Mouse (Mus musculus): ENCODE data around the gene Mylk. TPM values are rescaled to one million over a fixed set of nuclear protein-coding genes. Genes with fewer than 3 reads are reported as not detected.

Mylk gene
- polyA plus RNA-seq, 1 experiment from 2014 or later, result 5.7 TPM

GRCm38 (mm10) chr16:34880815-34881214, 135.8 kb downstream of the Mylk start:
- Histone ChIP-seq H3K4me2 (ENCODE audit: low read length) (no peak overlapping the region), H3K4me3 (ENCODE audit: low read depth, low read length) (no peak overlapping the region), H3K9me3 (replicated peaks; ENCODE audit: control insufficient read depth, low read length, poor library complexity, severe bottlenecking) (no peaks in the 10 kb centered on the region), H3K36me3 (ENCODE audit: control insufficient read depth, insufficient read depth, low read length) (no peaks in the 10 kb centered on the region), H3K4me1 (ENCODE audit: control insufficient read depth, insufficient read depth, low read length) (no peaks in the 10 kb centered on the region), H3K27ac (ENCODE audit: low read length) (no peak overlapping the region), H3K27me3 (ENCODE audit: control insufficient read depth, insufficient read depth, low read depth, low read length) (no peaks in the 10 kb centered on the region), H3K9ac (ENCODE audit: low read depth, low read length) (no peak overlapping the region)
- 79% methylated on average over 4 of the region's 4 CpGs for WGBS
- no peak for ATAC-seq

- H3K4me1 ChIP-seq (ENCODE audit: control insufficient read depth, insufficient read depth, low read length), result no peaks in the 10 kb centered on the region
- no peak overlapping the region for H3K9ac ChIP-seq (ENCODE audit: low read depth, low read length)
- H3K36me3 ChIP-seq (ENCODE audit: control insufficient read depth, insufficient read depth, low read length), result no peaks in the 10 kb centered on the region
- no peak overlapping the region for H3K4me2 ChIP-seq (ENCODE audit: low read length)
- no peaks in the 10 kb centered on the region for H3K9me3 ChIP-seq (replicated peaks; ENCODE audit: control insufficient read depth, low read length, poor library complexity, severe bottlenecking)
- no peak overlapping the region for H3K4me3 ChIP-seq (ENCODE audit: low read depth, low read length)
- no peak for ATAC-seq
- WGBS, result 100% methylated on average over 1 of the region's 1 CpGs
- H3K27ac ChIP-seq (ENCODE audit: low read length), result no peak overlapping the region
- H3K27me3 ChIP-seq (ENCODE audit: control insufficient read depth, insufficient read depth, low read depth, low read length), result no peaks in the 10 kb centered on the region
Observed at GRCm38 (mm10) chr16:34887037-34887436, 142.0 kb downstream of the Mylk start.

- H3K9ac ChIP-seq (ENCODE audit: low read depth, low read length), result no peak overlapping the region
- H3K4me1 ChIP-seq (ENCODE audit: control insufficient read depth, insufficient read depth, low read length), result no peaks in the 10 kb centered on the region
- no peak overlapping the region for H3K27ac ChIP-seq (ENCODE audit: low read length)
- no peaks in the 10 kb centered on the region for H3K9me3 ChIP-seq (replicated peaks; ENCODE audit: control insufficient read depth, low read length, poor library complexity, severe bottlenecking)
- H3K36me3 ChIP-seq (ENCODE audit: control insufficient read depth, insufficient read depth, low read length), result no peaks in the 10 kb centered on the region
- no peaks in the 10 kb centered on the region for H3K27me3 ChIP-seq (ENCODE audit: control insufficient read depth, insufficient read depth, low read depth, low read length)
- no peak overlapping the region for H3K4me3 ChIP-seq (ENCODE audit: low read depth, low read length)
- ATAC-seq, result no peak
- H3K4me2 ChIP-seq (ENCODE audit: low read length), result no peak overlapping the region
- WGBS, result 94% methylated on average over 3 of the region's 3 CpGs
Observed at GRCm38 (mm10) chr16:34894016-34894415, 149.0 kb downstream of the Mylk start.

- Histone ChIP-seq H3K27me3 (ENCODE audit: control insufficient read depth, insufficient read depth, low read depth, low read length) (no peaks in the 10 kb centered on the region), H3K4me3 (ENCODE audit: low read depth, low read length) (no peak overlapping the region), H3K4me1 (ENCODE audit: control insufficient read depth, insufficient read depth, low read length) (peaks cover 15% of the 10 kb centered on the region), H3K4me2 (ENCODE audit: low read length) (no peak overlapping the region), H3K27ac (ENCODE audit: low read length) (no peak overlapping the region), H3K9ac (ENCODE audit: low read depth, low read length) (no peak overlapping the region), H3K9me3 (replicated peaks; ENCODE audit: control insufficient read depth, low read length, poor library complexity, severe bottlenecking) (no peaks in the 10 kb centered on the region), H3K36me3 (ENCODE audit: control insufficient read depth, insufficient read depth, low read length) (no peaks in the 10 kb centered on the region)
- 95% methylated on average over 10 of the region's 10 CpGs for WGBS
- ATAC-seq, result no peak
Observed at GRCm38 (mm10) chr16:34895916-34896315, 150.9 kb downstream of the Mylk start.

- Histone ChIP-seq H3K9ac (ENCODE audit: low read depth, low read length) (no peak overlapping the region), H3K9me3 (replicated peaks; ENCODE audit: control insufficient read depth, low read length, poor library complexity, severe bottlenecking) (no peaks in the 10 kb centered on the region), H3K27me3 (ENCODE audit: control insufficient read depth, insufficient read depth, low read depth, low read length) (no peaks in the 10 kb centered on the region), H3K27ac (ENCODE audit: low read length) (no peak overlapping the region), H3K4me1 (ENCODE audit: control insufficient read depth, insufficient read depth, low read length) (peaks cover 15% of the 10 kb centered on the region), H3K4me2 (ENCODE audit: low read length) (no peak overlapping the region), H3K36me3 (ENCODE audit: control insufficient read depth, insufficient read depth, low read length) (no peaks in the 10 kb centered on the region), H3K4me3 (ENCODE audit: low read depth, low read length) (no peak overlapping the region)
- no peak for ATAC-seq
- 85% methylated on average over 3 of the region's 3 CpGs for WGBS
Observed at GRCm38 (mm10) chr16:34896996-34897395, 152.0 kb downstream of the Mylk start.

- Histone ChIP-seq H3K27ac (ENCODE audit: low read length) (no peak overlapping the region), H3K9me3 (replicated peaks; ENCODE audit: control insufficient read depth, low read length, poor library complexity, severe bottlenecking) (no peaks in the 10 kb centered on the region), H3K9ac (ENCODE audit: low read depth, low read length) (no peak overlapping the region), H3K4me2 (ENCODE audit: low read length) (no peak overlapping the region), H3K27me3 (ENCODE audit: control insufficient read depth, insufficient read depth, low read depth, low read length) (no peaks in the 10 kb centered on the region), H3K36me3 (ENCODE audit: control insufficient read depth, insufficient read depth, low read length) (no peaks in the 10 kb centered on the region), H3K4me3 (ENCODE audit: low read depth, low read length) (no peak overlapping the region), H3K4me1 (ENCODE audit: control insufficient read depth, insufficient read depth, low read length) (peaks cover 17% of the 10 kb centered on the region)
- WGBS, result 77% methylated on average over 7 of the region's 7 CpGs
- no peak for ATAC-seq
Observed at GRCm38 (mm10) chr16:34898057-34898789, 153.2 kb downstream of the Mylk start.

- no peaks in the 10 kb centered on the region for H3K36me3 ChIP-seq (ENCODE audit: control insufficient read depth, insufficient read depth, low read length)
- H3K9me3 ChIP-seq (replicated peaks; ENCODE audit: control insufficient read depth, low read length, poor library complexity, severe bottlenecking), result no peaks in the 10 kb centered on the region
- H3K27me3 ChIP-seq (ENCODE audit: control insufficient read depth, insufficient read depth, low read depth, low read length), result no peaks in the 10 kb centered on the region
- H3K4me2 ChIP-seq (ENCODE audit: low read length), result no peak overlapping the region
- H3K4me3 ChIP-seq (ENCODE audit: low read depth, low read length), result no peak overlapping the region
- H3K9ac ChIP-seq (ENCODE audit: low read depth, low read length), result peak overlapping the region; percentile 38; the same call in 1 of the 2 replicates
- H3K27ac ChIP-seq (ENCODE audit: low read length), result no peak overlapping the region
- H3K4me1 ChIP-seq (ENCODE audit: control insufficient read depth, insufficient read depth, low read length), result peaks cover 17% of the 10 kb centered on the region
- no peak for ATAC-seq
- WGBS, result 65% methylated on average over 11 of the region's 11 CpGs
Observed at GRCm38 (mm10) chr16:34899071-34899808, 154.2 kb downstream of the Mylk start.

- 0 out of 2 replicates have a peak overlapping the region, but pooled peaks have one; percentile 34 for H3K9ac ChIP-seq (ENCODE audit: low read depth, low read length)
- peak overlapping the region; percentile 17; the same call in 1 of the 2 replicates for H3K27ac ChIP-seq (ENCODE audit: low read length)
- H3K9me3 ChIP-seq (replicated peaks; ENCODE audit: control insufficient read depth, low read length, poor library complexity, severe bottlenecking), result no peaks in the 10 kb centered on the region
- WGBS, result 20% methylated on average over 5 of the region's 5 CpGs
- H3K4me3 ChIP-seq (ENCODE audit: low read depth, low read length), result no peak overlapping the region
- H3K4me2 ChIP-seq (ENCODE audit: low read length), result no peak overlapping the region
- H3K36me3 ChIP-seq (ENCODE audit: control insufficient read depth, insufficient read depth, low read length), result no peaks in the 10 kb centered on the region
- ATAC-seq, result no peak
- no peaks in the 10 kb centered on the region for H3K27me3 ChIP-seq (ENCODE audit: control insufficient read depth, insufficient read depth, low read depth, low read length)
- H3K4me1 ChIP-seq (ENCODE audit: control insufficient read depth, insufficient read depth, low read length), result peaks cover 17% of the 10 kb centered on the region
Observed at GRCm38 (mm10) chr16:34899997-34900396, 155.0 kb downstream of the Mylk start.

GRCm38 (mm10) chr16:34900471-34900870, 155.5 kb downstream of the Mylk start:
- Histone ChIP-seq H3K4me3 (ENCODE audit: low read depth, low read length) (no peak overlapping the region), H3K9me3 (replicated peaks; ENCODE audit: control insufficient read depth, low read length, poor library complexity, severe bottlenecking) (no peaks in the 10 kb centered on the region), H3K4me2 (ENCODE audit: low read length) (no peak overlapping the region), H3K36me3 (ENCODE audit: control insufficient read depth, insufficient read depth, low read length) (no peaks in the 10 kb centered on the region), H3K9ac (ENCODE audit: low read depth, low read length) (no peak overlapping the region), H3K4me1 (ENCODE audit: control insufficient read depth, insufficient read depth, low read length) (peaks cover 17% of the 10 kb centered on the region), H3K27me3 (ENCODE audit: control insufficient read depth, insufficient read depth, low read depth, low read length) (no peaks in the 10 kb centered on the region), H3K27ac (ENCODE audit: low read length) (peak overlapping the region; percentile 17; the same call in 1 of the 2 replicates)
- 69% methylated on average over 5 of the region's 5 CpGs for WGBS
- ATAC-seq, result no peak

All from midbrain, embryonic 16.5 days (tissue).